Mouse (Mus musculus) bone marrow macrophage, adult 2 months (primary cell): ENCODE measurements around the gene Hmx3.

Source experiments
- CTCF ChIP-seq: IDR thresholded peaks from 2 replicates; pipeline ENCODE4 v1.5.1; 2012; ENCODE audit warnings: low read depth, mild to moderate bottlenecking, low read length, moderate library complexity
- POLR2A ChIP-seq: IDR thresholded peaks from 2 replicates; pipeline ENCODE4 v1.6.1; 2012; ENCODE audit warnings: mild to moderate bottlenecking, low read depth, low read length, borderline replicate concordance

DNA sequence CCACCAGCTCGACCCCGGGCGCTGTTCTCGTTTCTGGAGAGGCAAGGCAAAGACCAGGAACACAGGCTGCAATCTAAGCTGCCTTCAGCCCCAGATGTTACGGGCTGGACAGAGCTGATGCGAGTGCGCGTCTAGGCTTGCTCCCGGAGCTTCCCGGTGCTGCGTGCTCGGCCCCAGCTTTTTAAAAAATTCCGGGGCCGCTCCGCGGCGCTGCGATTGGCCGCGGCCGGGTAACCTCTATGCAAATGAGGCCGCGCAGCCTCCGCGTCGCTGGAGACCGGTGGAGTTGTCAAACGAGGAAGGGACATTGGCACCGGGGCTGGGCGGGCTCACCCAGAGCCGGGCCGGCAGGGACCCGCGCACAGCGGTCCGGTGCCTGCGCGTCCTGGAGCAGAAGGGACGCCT is 11.1 kb downstream of the Hmx3 start:
- no peak for TF ChIP-seq CTCF
- TF ChIP-seq POLR2A: no peak
